Mouse (Mus musculus) frontal cortex, postnatal 10 days (tissue): Measurements from ENCODE around the gene Lnx1.

ENCODE experiments used
- DNase-seq, 2 experiments: peaks; one replicate each; pipeline ENCODE4 v3.0.0; 2022; ENCODE audit warnings: low spot score in 2 of 2, mixed read lengths in 1 of 2

The Lnx1 gene

GRCm38 (mm10) chr5:74702766-74703165 lies at the start of gene Lnx1:
Gene Lnx1 (minus strand): TSS chr5:74702912.
- no peak for DNase-seq

- no peak for DNase-seq
These were observed 47.8 kb upstream of the Lnx1 start for GRCm38 (mm10) chr5:74750501-74750900.

GRCm38 (mm10) chr5:74747476-74747875 lies 44.8 kb upstream of the Lnx1 start:
- DNase-seq, result no peak

- DNase-seq, result peak in 1 of 2 experiments; percentile 12
These were observed 38.2 kb upstream of the Lnx1 start for GRCm38 (mm10) chr5:74740951-74741350.

GRCm38 (mm10) chr5:74739435-74739834 lies 36.7 kb upstream of the Lnx1 start:
- DNase-seq, result no peak

- DNase-seq, result no peak
These were observed 35.6 kb upstream of the Lnx1 start for GRCm38 (mm10) chr5:74738312-74738711.

GRCm38 (mm10) chr5:74733885-74734558 lies 31.3 kb upstream of the Lnx1 start:
- no peak for DNase-seq

GRCm38 (mm10) chr5:74732613-74733012 lies 29.9 kb upstream of the Lnx1 start:
- DNase-seq, result no peak

- no peak for DNase-seq
These were observed 27.9 kb upstream of the Lnx1 start for GRCm38 (mm10) chr5:74730601-74731000.

GRCm38 (mm10) chr5:74729567-74729966 lies 26.9 kb upstream of the Lnx1 start:
- no peak for DNase-seq

GRCm38 (mm10) chr5:74728186-74728585 lies 25.5 kb upstream of the Lnx1 start:
- no peak for DNase-seq

- no peak for DNase-seq
These were observed 24.6 kb upstream of the Lnx1 start for GRCm38 (mm10) chr5:74727319-74727718.

- DNase-seq, result no peak
These were observed 22.8 kb upstream of the Lnx1 start for GRCm38 (mm10) chr5:74725541-74725940.

- DNase-seq, result no peak
These were observed 19.1 kb upstream of the Lnx1 start for GRCm38 (mm10) chr5:74721816-74722215.

- peak; percentile 24 to 30 for DNase-seq
These were observed 17.9 kb upstream of the Lnx1 start for GRCm38 (mm10) chr5:74720661-74721060.

GRCm38 (mm10) chr5:74716165-74716564 lies 13.5 kb upstream of the Lnx1 start:
- no peak for DNase-seq

- DNase-seq, result no peak
These were observed 10.1 kb upstream of the Lnx1 start for GRCm38 (mm10) chr5:74712811-74713210.

- no peak for DNase-seq
These were observed 9.3 kb upstream of the Lnx1 start for GRCm38 (mm10) chr5:74711988-74712387.

GRCm38 (mm10) chr5:74711056-74711455 lies 8.3 kb upstream of the Lnx1 start:
- DNase-seq, result no peak

- no peak for DNase-seq
These were observed 7.5 kb upstream of the Lnx1 start for GRCm38 (mm10) chr5:74710181-74710580.

- peak; percentile 31 to 41 for DNase-seq
These were observed 1.7 kb upstream of the Lnx1 start for GRCm38 (mm10) chr5:74704460-74704790.

- DNase-seq, result no peak
These were observed 1.2 kb upstream of the Lnx1 start for GRCm38 (mm10) chr5:74703741-74704459.

- DNase-seq, result no peak
These were observed 1.8 kb downstream of the Lnx1 start for GRCm38 (mm10) chr5:74700918-74701317.
